Mouse (Mus musculus): ENCODE measurements around the gene Neurod2.

DNA sequence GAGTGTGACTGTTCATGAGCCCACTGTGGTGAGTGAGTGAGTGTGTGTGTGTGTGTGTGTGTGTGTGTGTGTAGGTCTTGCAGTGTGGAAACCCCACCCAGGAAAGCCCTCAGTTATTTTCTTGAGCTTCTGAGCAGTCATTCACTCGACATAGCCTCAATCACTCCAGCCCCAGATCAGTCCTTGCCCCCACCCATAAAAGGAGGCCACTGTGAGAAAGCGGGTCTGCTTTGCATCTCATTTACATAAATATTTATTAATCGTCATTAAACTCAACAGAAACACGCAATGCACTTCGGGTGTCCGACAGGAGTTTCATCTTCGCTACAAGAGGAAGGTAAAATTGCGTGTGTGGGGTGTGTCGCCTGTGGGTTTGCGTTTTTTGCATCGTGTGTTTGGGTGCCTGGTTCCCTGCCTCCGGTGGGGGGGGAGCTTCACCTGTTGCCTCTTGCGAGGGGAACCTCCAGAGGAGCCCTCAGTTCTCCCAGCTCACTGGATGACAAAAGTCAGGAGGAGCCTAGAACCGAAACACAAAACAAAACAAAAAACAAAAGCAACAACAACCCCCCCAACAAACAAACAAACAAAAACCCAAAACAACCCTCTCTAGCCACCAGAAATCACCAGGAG, 4.1 kb downstream of the Neurod2 start:
- no peak for TF ChIP-seq CTCF (IDR thresholded peaks at IDR 0.05; ENCODE audit: low read depth)
- no peak for TF ChIP-seq EP300 (IDR thresholded peaks at IDR 0.05; ENCODE audit: low read depth)

All from liver, embryonic 14.5 days (tissue).